Mouse (Mus musculus): ENCODE data around the gene Cmss1. TPM values are rescaled to one million over a fixed set of nuclear protein-coding genes. Genes with fewer than 3 reads are reported as not detected.

The Cmss1 gene
- total and polyA plus RNA-seq, 2 experiments from 2014 or later: 17.0 to 50.3 TPM

GRCm38 (mm10) chr16:57389566-57390251 lies 217.0 kb downstream of the Cmss1 start:
- ATAC-seq (ENCODE audit: insufficient read depth, low read depth) (no peak), DNase-seq (ENCODE audit: low spot score) (peak; percentile 30)
- 66% methylated on average over 15 of the region's 15 CpGs for WGBS
- TF ChIP-seq EP300 (IDR thresholded peaks at IDR 0.05; ENCODE audit: low read depth) (no peak), CTCF (IDR thresholded peaks at IDR 0.05; ENCODE audit: low read depth) (no peak)
- no peak overlapping the region for H3K9ac ChIP-seq (replicated peaks; ENCODE audit: low read depth, low read length)
- no peaks in the 10 kb centered on the region for H3K36me3 ChIP-seq (replicated peaks; ENCODE audit: control insufficient read depth, insufficient read depth, low read length)
- no peak overlapping the region for H3K4me2 ChIP-seq (ENCODE audit: low read depth, low read length)
- H3K4me1 ChIP-seq (ENCODE audit: control insufficient read depth, insufficient read depth): 0 out of 2 replicates have a peak, but pooled peaks cover 4% of the 10 kb centered on the region
- H3K27me3 ChIP-seq (ENCODE audit: control insufficient read depth, insufficient read depth, low read length): no peaks in the 10 kb centered on the region
- no peaks in the 10 kb centered on the region for H3K9me3 ChIP-seq (replicated peaks; ENCODE audit: control insufficient read depth, low read length)
- peak overlapping the region; percentile 25; the same call in 1 of the 2 replicates for H3K27ac ChIP-seq (ENCODE audit: low read depth)
- no peak overlapping the region for H3K4me3 ChIP-seq (ENCODE audit: low read depth, low read length)

GRCm38 (mm10) chr16:57384274-57384673 lies 222.4 kb downstream of the Cmss1 start:
- no peaks in the 10 kb centered on the region for H3K9me3 ChIP-seq (replicated peaks; ENCODE audit: control insufficient read depth, low read length)
- WGBS: 81% methylated on average over 2 of the region's 2 CpGs
- no peaks in the 10 kb centered on the region for H3K27me3 ChIP-seq (ENCODE audit: control insufficient read depth, insufficient read depth, low read length)
- no peak overlapping the region for H3K9ac ChIP-seq (replicated peaks; ENCODE audit: low read depth, low read length)
- H3K27ac ChIP-seq (ENCODE audit: low read depth): 0 out of 2 replicates have a peak overlapping the region, but pooled peaks have one; percentile 46
- H3K4me1 ChIP-seq (ENCODE audit: control insufficient read depth, insufficient read depth): peaks cover 10% of the 10 kb centered on the region
- H3K36me3 ChIP-seq (replicated peaks; ENCODE audit: control insufficient read depth, insufficient read depth, low read length): no peaks in the 10 kb centered on the region
- no peak overlapping the region for H3K4me2 ChIP-seq (ENCODE audit: low read depth, low read length)
- ATAC-seq (ENCODE audit: insufficient read depth, low read depth) (no peak), DNase-seq (ENCODE audit: low spot score) (no peak)
- no peak overlapping the region for H3K4me3 ChIP-seq (ENCODE audit: low read depth, low read length)
- no peak for TF ChIP-seq CTCF (IDR thresholded peaks at IDR 0.05; ENCODE audit: low read depth)
- no peak for TF ChIP-seq EP300 (IDR thresholded peaks at IDR 0.05; ENCODE audit: low read depth)

- TF ChIP-seq CTCF (IDR thresholded peaks at IDR 0.05; ENCODE audit: low read depth) (no peak), EP300 (IDR thresholded peaks at IDR 0.05; ENCODE audit: low read depth) (no peak)
- ATAC-seq (ENCODE audit: insufficient read depth, low read depth) (no peak), DNase-seq (ENCODE audit: low spot score) (no peak)
- Histone ChIP-seq H3K36me3 (replicated peaks; ENCODE audit: control insufficient read depth, insufficient read depth, low read length) (no peaks in the 10 kb centered on the region), H3K9me3 (replicated peaks; ENCODE audit: control insufficient read depth, low read length) (no peaks in the 10 kb centered on the region), H3K4me1 (ENCODE audit: control insufficient read depth, insufficient read depth) (peaks cover 10% of the 10 kb centered on the region), H3K4me3 (ENCODE audit: low read depth, low read length) (no peak overlapping the region), H3K27me3 (ENCODE audit: control insufficient read depth, insufficient read depth, low read length) (no peaks in the 10 kb centered on the region), H3K9ac (replicated peaks; ENCODE audit: low read depth, low read length) (no peak overlapping the region), H3K4me2 (ENCODE audit: low read depth, low read length) (no peak overlapping the region), H3K27ac (ENCODE audit: low read depth) (no peak overlapping the region)
- WGBS: 71% methylated on average over 8 of the region's 8 CpGs
Observed at GRCm38 (mm10) chr16:57383266-57383971, 223.2 kb downstream of the Cmss1 start.

GRCm38 (mm10) chr16:57378631-57379330 lies 227.9 kb downstream of the Cmss1 start:
- H3K9ac ChIP-seq (replicated peaks; ENCODE audit: low read depth, low read length): no peak overlapping the region
- no peaks in the 10 kb centered on the region for H3K36me3 ChIP-seq (replicated peaks; ENCODE audit: control insufficient read depth, insufficient read depth, low read length)
- no peak overlapping the region for H3K4me2 ChIP-seq (ENCODE audit: low read depth, low read length)
- TF ChIP-seq EP300 (IDR thresholded peaks at IDR 0.05; ENCODE audit: low read depth): no peak
- TF ChIP-seq CTCF (IDR thresholded peaks at IDR 0.05; ENCODE audit: low read depth): no peak
- DNase-seq (ENCODE audit: low spot score) (no peak), ATAC-seq (ENCODE audit: insufficient read depth, low read depth) (no peak)
- no peaks in the 10 kb centered on the region for H3K9me3 ChIP-seq (replicated peaks; ENCODE audit: control insufficient read depth, low read length)
- WGBS: 73% methylated on average over 9 of the region's 9 CpGs
- no peak overlapping the region for H3K27ac ChIP-seq (ENCODE audit: low read depth)
- no peaks in the 10 kb centered on the region; the same call in 1 of the 2 replicates for H3K4me1 ChIP-seq (ENCODE audit: control insufficient read depth, insufficient read depth)
- no peaks in the 10 kb centered on the region for H3K27me3 ChIP-seq (ENCODE audit: control insufficient read depth, insufficient read depth, low read length)
- no peak overlapping the region for H3K4me3 ChIP-seq (ENCODE audit: low read depth, low read length)

GRCm38 (mm10) chr16:57375248-57375837 lies 231.3 kb downstream of the Cmss1 start:
- Histone ChIP-seq H3K4me1 (ENCODE audit: control insufficient read depth, insufficient read depth) (no peaks in the 10 kb centered on the region; the same call in 1 of the 2 replicates), H3K4me2 (ENCODE audit: low read depth, low read length) (no peak overlapping the region), H3K36me3 (replicated peaks; ENCODE audit: control insufficient read depth, insufficient read depth, low read length) (no peaks in the 10 kb centered on the region), H3K9me3 (replicated peaks; ENCODE audit: control insufficient read depth, low read length) (no peaks in the 10 kb centered on the region), H3K27me3 (ENCODE audit: control insufficient read depth, insufficient read depth, low read length) (no peaks in the 10 kb centered on the region), H3K27ac (ENCODE audit: low read depth) (no peak overlapping the region), H3K4me3 (ENCODE audit: low read depth, low read length) (no peak overlapping the region), H3K9ac (replicated peaks; ENCODE audit: low read depth, low read length) (no peak overlapping the region)
- DNase-seq (ENCODE audit: low spot score) (no peak), ATAC-seq (ENCODE audit: insufficient read depth, low read depth) (no peak)
- TF ChIP-seq EP300 (IDR thresholded peaks at IDR 0.05; ENCODE audit: low read depth): no peak
- no peak for TF ChIP-seq CTCF (IDR thresholded peaks at IDR 0.05; ENCODE audit: low read depth)
- 85% methylated on average over 7 of the region's 7 CpGs for WGBS
